Mouse (Mus musculus) cerebellum, adult (tissue): ENCODE data around the gene Mettl17.

Experiments
- ATAC-seq: cut with Nextera tagmentation; 2 replicates; pipeline ENCODE4 v1.9.2; 2017; ENCODE audit warnings: mild to moderate bottlenecking, moderate library complexity, mixed read lengths; ENCODE audit not compliant: insufficient number of reproducible peaks, low FRiP score, low TSS enrichment

Gene Mettl17

DNA sequence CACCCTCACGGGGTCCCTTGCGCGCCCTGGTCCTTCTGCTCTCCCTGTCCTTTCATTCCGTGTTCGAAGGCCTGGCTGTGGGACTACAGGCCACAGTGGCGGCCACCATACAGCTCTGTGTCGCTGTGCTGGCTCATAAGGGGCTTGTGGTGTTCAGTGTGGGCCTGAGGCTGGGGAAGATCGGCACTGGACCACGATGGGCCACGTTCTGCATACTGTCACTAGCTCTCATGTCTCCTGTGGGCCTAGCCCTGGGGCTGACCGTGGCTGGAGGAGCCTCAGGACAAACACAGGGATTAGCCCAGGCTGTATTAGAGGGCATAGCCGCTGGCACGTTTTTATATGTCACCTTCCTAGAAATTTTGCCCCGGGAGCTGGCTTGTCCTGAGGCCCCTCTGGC lies 10.4 kb downstream of the Mettl17 start:
- ATAC-seq: no peak

DNA sequence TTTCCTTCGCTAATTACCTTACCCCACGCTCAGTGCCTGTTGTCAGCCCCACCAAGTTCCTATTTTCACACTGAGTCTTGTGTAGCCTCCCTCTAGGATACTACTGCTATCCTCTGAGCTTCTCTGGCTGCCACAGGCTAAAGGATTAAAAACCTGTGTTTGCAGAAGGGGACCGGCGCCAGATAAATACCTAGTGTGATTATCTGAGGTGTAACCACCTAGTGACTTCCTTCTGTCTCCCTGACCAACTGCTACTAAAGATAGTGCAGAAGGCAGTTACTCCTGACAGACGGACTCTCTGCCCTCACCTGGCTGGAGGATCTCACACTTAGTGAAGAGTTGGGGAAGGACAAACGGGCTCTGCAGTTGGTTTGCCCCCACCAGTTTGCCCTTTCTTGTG lies 11.4 kb downstream of the Mettl17 start:
- no peak for ATAC-seq

DNA sequence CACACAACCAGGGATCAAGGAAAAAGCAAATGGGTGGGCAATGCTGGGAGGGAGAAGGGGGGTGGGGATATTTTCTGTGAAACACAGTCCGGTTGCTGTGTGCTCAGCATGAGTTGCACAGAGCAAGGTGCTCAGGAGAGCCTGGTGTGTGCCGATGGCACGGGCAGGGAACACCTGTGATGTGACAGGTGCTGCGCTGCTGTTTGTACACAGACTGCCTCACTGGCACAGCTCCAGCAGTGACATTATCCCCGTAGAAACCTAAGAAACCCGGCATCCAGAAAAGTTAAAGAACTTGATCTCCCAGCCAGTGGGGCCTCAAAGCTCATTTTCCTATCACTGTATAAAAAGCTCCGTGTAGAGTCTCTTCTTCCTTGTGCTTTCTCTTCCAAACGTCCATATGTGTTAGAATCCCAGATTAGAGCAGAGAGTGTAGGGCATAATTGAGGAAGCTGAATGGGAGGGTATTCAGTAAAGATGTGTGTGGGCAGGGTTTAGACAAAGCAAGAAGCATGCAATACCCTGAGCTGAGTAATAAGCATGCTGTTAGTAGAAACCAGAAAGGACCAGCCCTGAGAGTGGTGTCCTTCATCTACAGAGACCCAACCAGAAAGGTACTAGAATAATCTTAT lies 12.0 kb downstream of the Mettl17 start:
- ATAC-seq: 0 out of 2 replicates have a peak, but pooled peaks have one; percentile 10

DNA sequence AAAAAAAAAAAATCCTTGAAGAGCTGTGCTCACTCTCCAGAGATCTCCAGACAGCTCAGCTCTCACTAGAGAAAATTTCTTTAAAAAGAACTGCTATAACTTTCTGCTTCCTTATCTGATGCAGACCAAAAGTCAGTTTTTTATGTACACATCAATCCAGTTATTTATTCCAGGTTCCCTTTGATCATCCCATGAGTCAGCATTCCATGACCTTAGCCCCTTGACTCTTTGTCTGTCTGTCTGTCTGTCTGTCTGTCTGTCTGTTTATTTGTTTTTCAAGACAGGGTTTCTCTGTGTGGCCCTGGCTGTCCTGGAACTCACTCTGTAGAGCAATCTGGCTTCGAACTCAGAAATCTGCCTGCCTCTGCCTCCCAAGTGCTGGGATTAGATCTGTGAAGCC lies 14.7 kb downstream of the Mettl17 start:
- no peak for ATAC-seq

DNA sequence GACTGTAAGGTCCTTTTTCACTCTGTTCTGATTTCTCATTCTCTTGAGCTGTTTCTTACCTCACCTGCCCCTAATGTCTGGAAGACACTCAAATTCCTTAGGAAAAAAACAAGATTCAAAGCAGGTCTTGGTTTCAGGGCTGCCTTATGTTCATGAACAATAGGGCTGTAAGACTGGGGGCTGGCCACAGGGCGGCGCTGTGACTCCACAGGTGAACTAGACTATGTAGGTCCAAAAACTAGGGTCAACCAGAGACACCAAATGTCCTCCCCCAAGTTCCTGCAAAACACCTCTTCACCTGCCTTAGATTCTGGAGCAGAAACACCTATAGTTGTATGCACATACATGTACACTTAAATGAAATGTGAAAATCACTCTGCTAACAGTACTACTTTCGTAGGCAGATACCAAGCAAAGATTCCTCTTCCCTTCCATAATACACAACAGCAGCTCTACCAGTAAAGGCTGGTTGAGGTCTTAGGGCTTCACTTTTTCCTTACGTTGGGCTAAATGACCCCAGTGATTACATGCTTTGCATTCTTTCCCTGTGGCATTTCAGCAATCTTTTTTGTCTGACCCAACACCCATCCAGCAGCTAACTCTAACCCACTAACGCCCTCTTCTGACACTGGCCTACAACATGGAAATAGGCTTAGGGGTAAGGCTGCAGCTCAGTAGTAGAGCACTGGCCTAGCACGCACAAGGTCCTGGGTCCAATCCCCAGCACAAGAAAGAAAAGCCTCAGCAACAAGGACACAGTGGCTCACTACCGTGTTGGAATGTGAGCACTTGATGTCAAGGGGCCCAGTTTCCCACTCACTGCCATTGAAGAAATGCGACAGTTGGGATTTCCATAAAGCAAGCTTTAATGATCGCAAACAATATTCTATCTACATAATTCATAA lies 18.4 kb downstream of the Mettl17 start:
- ATAC-seq: 0 out of 2 replicates have a peak, but pooled peaks have one; percentile 74

DNA sequence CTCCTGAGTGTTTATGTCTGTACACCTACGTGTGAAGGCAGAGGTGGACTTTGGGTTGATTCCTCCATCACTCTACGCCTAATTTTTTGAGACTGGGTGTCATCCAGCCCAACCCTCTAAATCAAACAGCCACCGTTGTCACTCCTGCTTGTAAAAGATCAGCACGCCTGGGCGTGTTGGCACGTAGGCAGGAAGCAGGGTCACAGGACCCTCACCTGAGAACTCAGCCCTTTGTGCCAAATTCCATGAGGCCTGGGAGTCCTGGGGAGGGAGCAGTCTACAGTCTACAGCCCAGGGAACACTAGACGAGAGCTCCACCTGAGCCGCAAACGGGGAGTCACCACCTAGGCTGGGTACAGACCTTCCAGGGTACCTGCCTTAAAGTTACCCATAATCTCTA lies 19.1 kb downstream of the Mettl17 start:
- ATAC-seq: no peak

DNA sequence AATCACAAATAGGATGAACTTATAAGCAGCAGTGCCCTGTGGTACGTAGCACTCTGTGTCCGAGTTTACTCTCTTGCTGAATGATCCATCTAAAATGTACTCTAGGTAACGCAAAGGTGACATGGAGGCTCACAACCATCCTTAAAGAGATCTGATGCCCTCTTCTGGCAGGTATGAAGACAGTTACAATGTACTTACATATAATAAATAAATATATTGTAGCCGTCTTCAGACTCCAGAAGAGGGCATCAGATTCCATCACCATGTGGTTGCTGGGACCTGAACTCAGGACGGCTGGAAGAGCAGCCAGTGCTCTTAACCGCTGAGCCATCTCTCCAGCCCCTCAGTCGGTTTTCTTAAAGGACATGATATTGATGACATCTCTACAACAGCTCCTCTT lies 20.1 kb downstream of the Mettl17 start:
- ATAC-seq: no peak

DNA sequence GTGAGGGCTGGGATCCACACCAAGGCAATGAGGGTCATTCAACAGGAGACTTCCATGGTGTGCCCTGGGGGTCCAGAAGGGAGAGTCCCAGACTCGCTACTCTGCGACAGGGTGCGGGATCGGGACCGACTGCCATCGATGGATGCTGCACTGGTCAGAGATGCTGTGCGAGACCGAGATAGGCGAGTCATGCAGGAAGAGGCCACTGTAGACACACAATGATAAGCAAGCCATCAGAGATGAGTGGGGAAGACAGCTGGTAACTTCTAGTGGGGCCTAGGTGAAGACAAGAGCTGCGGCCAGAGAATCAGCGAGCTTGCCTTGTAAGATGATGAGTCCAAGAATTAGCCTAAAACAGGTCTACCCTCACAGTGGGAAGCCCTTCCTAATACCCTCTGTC lies 21.5 kb downstream of the Mettl17 start:
- ATAC-seq: no peak

DNA sequence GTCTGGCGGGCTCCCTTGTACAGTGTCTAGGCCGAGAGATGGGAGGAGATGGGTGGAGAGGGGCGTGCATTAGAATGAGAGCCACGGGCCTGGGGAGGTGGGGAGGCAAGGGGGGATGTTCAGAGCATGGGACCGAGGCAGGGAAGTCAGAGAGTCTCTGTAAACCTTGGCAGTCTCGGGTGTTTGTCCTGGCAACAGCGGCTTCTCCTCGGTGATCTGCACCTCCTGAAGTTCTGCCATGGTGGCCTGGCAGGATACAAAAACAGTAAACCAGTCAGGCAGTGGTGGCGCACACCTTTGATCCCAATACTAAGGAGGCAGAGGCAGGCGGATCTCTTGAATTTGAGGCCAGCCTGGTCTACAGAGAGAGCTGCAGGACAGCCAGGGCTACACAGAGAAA lies 26.7 kb downstream of the Mettl17 start:
- no peak for ATAC-seq

DNA sequence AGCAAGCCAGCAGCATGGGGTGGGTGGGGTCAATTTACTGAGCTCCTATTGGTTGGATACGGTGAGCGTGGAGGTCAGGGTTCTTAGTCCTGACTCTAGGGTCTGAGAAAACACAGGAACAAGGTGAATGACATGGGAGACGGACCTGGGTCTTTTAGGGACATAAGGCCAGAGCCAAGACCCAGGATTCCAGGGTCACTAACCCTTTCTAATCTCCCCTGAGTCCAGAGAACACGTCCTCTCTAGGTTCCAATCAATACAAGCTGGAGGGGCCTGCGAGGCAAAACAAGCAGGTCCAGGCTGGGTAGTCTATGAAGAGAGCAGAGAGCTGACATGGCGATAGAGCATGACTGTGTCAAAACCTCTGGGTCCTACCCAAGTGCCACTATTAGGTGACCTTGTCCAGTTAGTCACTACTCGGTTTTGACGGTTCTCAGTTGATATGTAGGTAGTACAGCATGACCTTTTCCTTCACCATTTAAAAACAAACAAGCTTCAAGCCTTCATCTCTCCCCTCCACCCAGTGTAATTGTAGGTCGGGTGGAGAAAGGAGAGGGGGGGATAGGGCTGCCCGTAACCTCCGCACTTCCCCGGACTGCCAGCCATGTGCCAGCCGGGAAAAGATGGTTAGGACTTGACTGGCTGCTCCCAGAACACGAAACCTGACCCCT lies 27.9 kb downstream of the Mettl17 start:
- no peak for ATAC-seq

DNA sequence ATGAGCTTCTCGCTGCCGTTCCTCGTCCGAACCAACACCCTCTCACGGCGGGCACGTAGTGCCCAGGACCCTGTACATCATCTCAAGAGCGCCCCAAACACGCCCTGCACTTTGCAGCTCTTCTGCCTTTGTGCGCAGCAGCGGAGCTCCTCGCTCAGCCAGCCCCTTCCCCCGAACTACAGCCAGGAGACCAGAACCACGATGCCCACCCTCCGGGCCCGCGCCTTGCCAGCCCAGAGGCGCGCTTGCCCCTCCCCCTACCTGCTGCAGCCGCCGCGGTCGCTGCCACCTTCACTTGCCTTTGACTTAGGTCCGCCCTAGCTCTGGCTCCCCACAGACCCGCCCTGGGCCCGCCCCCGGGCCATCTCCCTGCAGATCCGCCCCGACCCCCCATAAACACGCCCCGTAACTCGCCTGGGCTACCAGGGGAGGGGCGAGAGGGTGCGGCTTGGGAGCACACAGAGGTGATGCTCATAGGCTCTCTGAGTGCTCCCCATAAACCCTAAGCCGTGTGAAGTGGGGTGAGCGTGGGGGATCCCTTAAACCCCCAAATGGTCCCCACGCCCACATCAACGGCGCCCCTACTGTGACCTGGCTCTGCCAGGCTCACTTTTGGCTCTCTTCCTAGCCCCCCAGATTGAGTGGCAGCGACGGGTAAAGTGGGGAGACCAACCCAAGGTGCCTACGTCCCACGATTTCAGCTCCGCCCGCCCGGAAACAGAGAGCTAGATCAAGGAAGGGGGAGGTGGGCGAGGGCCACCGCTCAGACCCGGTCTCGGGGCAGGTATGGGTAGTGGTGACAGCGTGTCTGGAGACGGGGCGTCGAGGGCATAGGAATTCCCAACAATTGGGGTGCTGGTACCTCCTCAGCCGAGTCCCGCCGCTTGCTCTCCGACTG lies 28.7 kb downstream of the Mettl17 start:
- peak; percentile 67 for ATAC-seq

DNA sequence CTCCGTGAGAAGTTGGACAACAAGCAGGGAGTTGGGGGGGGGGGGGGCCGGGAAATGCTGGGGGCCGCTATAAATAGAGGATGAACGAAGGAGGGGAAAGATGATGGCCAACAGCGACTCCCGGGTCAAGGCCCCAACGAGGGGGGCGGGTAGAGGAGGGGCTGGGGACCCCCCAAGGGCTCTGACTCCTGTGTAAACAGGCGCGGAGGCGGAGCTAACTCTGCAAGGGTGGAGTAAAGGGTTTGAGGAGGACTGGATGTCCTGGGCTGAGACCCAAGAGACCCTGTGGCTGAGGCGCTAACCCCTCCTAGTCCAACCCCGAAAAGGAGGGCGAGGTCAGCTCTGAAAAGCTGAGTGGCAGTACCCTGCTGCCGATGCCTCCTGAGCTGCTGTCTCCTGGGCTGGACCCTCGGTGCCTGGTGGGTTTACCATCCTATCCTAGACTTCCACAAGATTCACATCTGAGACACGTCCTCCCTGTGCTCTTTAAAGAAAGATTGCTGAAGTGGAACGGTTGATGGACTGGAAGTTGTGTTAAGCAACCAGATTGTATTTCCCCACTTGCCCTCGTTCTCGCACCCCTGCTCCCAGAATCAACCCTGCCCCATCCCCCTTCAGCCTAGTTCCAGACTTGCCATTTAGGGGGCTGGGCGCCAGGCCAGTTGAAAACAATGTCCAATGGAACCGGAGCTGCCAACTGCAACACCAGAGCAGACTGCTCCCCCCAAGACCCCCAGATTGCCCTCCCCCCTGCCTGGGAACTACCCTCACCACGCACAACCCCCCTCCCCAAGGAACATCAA lies 29.5 kb downstream of the Mettl17 start, which contains the start of gene Ndrg2:
Gene Ndrg2, minus strand, starts transcription at position 199 of the 803 bp plus-strand sequence.
- no peak; the same call in 1 of the 2 replicates for ATAC-seq

DNA sequence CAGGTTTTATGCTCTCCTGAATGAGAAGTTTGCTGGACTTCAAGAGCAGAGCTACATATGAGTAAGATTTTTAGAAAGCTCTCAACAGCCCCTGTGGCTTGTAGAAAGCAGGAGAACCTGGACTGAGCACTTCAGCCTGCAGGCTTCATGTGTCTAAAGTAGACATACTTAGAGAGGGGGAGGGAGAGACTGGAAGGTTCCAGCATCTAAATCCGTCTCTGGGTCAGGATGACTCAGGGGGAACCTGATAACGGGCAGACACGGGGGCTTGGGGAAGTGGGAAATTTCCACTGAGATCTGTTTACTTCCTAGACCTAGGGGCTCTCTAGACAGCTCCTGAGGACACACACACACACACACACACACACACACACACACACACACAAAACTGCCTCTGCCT lies 30.4 kb downstream of the Mettl17 start:
- ATAC-seq: no peak

DNA sequence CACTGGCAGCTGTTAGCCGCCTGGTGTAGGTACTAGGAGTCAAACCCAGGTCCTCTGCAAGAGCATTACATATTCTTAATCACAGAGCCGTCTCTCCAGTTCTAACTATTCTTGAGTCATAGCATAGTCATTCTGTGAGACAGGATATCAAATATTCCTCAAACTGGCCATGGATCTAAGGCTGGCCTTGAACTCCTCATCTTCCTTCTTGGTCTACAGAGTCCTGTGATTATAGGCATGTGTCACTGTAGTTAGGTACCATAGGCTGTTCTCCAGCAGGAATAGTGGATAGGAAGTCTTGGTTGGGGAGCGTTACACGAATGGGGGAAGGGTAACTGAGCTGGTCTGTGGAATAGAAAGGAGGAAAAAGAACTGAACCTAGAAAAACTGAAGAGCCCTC lies 31.9 kb downstream of the Mettl17 start:
- no peak for ATAC-seq

DNA sequence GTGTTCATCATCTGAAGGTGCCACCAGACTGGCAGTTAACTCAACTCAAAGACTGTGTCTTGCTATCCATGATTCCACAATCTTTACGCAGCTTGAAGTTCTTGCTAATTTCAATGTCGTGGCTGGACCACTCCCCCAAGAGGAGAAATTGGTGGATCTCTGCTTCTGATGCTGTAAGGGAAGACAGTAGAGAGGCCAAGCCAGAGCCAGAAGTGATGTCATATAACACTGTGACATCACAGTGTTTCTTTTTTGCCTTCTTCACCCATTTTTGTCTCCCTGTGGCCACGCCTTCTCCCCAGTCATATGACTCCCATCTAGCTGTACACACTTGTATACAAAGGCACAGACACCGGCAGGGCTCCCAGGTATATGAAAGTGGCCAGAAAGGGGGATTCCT lies 33.5 kb downstream of the Mettl17 start, which contains the start of gene Tppp2:
Gene Tppp2, plus strand, starts transcription at position 301 of the 400 bp plus-strand sequence.
- ATAC-seq: no peak

DNA sequence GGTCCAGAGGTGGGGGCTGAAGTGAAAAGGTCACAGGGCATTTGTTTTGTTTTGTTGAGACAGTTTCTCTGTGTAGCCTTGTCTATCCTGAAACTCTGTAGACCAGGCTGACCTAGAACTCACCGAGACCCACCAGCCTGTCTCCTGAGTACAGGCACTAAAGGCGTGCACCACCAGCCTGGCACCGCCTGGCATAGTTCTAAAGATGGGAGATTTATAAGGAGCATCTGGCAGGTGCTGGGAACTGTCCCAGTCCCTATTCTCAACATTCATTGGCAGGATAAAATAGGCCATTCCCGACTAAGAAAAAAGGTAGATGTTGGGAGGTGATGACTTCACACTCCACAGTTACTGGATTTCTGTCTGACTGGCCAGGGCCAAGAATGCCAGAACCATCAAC lies 34.3 kb downstream of the Mettl17 start:
- no peak for ATAC-seq

DNA sequence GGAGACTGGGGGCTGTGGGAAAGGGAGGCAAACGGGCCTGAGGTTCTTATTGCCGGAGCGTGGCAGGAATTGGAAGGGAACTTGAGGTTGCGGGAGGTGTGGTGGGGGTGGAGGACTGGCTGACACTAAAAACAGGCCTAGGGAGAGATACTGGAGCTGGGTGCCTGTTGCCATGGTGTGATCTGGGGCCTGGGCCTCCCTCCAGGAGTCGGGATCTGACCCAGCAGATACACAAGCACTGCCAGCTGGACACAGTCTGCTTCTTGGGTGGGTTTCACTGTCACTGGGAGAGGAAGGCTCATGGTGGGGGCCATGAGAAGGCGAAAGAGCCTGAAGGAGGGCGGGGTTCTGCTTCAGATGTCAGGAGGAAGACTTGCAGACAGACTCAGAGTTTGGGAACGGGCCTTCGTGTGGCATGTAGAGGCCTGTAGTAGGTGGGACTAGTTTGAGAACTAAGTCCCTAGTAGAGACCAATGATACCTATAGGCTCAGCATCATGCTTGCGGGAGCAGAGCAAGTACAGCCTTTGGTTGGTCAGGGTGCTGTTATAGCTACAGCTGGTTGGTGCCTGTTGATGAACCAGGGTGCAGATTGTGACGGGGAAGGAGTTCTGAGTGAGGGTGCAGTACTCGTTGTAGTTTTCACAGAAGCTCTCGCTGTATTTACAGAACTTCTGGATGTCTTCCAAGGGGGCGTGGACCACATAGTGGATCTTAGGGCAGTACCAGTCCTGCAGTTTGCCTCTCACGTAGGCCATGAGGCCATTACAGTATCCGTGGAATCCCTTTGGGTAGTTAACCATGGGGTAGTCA lies 37.3 kb downstream of the Mettl17 start:
- ATAC-seq: peak; percentile 36; the same call in 1 of the 2 replicates

DNA sequence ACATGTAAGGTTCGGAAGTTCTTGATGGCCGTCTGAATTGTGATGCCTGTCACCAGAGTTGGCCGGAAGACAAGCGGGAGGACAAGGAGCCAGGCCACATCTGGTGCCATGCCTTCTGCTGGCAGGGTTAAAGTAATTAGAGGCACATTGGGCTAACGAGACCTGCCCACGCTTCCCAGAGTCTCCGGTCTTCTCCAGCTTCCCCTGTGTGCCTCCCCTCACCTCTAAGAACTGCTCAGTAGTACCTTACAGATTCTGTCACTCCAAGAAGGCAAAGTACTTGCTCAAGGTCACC lies 37.9 kb downstream of the Mettl17 start, which contains the start of gene Rnase13:
Gene Rnase13, minus strand, starts transcription at position 203 of the 295 bp plus-strand sequence.
- no peak for ATAC-seq
